15 mouse cellular contexts compared by ENCODE assay signal in the genomic region with DNA sequence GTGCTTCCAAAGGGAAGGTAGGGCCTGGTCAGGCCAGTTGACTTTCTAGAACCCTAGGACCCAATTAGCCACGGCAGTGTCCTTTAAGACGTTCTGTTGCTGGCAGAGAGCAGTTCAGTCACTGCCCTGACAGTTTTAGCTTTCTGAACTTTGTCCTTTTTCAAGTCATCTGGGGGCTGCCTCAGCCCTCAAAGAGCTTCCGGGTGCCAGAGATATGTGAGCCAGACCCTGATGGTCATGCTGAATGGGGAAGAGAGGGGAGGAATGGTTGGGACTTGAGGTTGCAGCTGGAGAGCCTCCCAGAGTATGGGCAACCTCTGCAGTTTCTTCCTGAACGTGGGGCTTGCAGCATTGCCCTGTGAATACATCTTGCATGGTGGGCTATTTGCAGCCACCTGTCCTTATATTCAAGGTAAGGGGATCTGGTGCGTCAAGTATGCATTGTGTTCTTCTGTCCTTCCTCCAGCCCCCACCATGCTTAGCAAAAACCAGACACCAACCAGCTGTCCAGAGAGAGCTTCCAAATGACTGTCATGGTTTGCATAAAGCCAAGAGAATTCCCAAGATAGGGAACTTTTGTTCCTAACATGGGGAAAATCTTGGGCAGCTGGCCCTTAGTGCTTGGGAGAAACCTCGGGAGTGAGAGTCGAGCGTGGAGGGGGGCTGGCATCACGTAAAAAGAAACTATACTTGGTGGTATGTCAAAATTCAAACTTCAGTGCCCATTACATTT.
DNase-seq lines count a peak whose midpoint lies in the region; ATAC-seq and TF ChIP-seq lines count a peak whose summit lies in the region.
"Had no signal": no experiment of that assay in that cellular context is flagged by ENCODE, and none has a peak within 500 bp of the region (broad histone marks: within the 10 kb centered on the region; RNA-seq: fewer than 3 reads in every experiment).

No protein-coding gene starts in this region.

- H3K36me3 ChIP-seq in kidney, postnatal 0 days (ENCODE audit: insufficient read depth, low read length), result no peaks in the 10 kb centered on the region
- H3K36me3 ChIP-seq in kidney, embryonic 15.5 days, result no peaks in the 10 kb centered on the region
- no peaks in the 10 kb centered on the region for H3K36me3 ChIP-seq in midbrain, embryonic 16.5 days (ENCODE audit: control insufficient read depth, insufficient read depth, low read length)
- H3K36me3 ChIP-seq: forebrain, embryonic 15.5 days; midbrain, embryonic 12.5 days had no signal

- no peak for TF ChIP-seq CTCF in kidney, postnatal 0 days (IDR thresholded peaks at IDR 0.05; ENCODE audit: low read depth)

- no peak overlapping the region for H3K4me2 ChIP-seq in kidney, postnatal 0 days (ENCODE audit: low read length)
- H3K4me2 ChIP-seq in kidney, embryonic 15.5 days, result no peak overlapping the region
- no peak overlapping the region for H3K4me2 ChIP-seq in midbrain, embryonic 16.5 days (ENCODE audit: low read length)
- H3K4me2 ChIP-seq: forebrain, embryonic 15.5 days; midbrain, embryonic 12.5 days had no signal

- peak; percentile 32 for DNase-seq in gastrocnemius, adult 18-20 months (ENCODE audit: low spot score)
- DNase-seq in gastrocnemius, postnatal 36 days, result no peak
- peak; percentile 34 for DNase-seq in kidney, postnatal 0 days (ENCODE audit: low spot score)
- peak; percentile 41 for DNase-seq in heart, adult 8-10 months (ENCODE audit: low spot score)
- DNase-seq in kidney, postnatal 4 days, result peak; percentile 35 to 43
- DNase-seq in adipocyte (ENCODE audit: low spot score), result no peak
- DNase-seq: adrenal gland, postnatal 36 days; cerebellum, adult 9-11 months; right cerebral cortex, adult 18-20 months; thymus, postnatal 36 days had no signal

- no peak overlapping the region for H3K4me3 ChIP-seq in kidney, postnatal 0 days (replicated peaks; ENCODE audit: low read depth, low read length)
- no peak overlapping the region for H3K4me3 ChIP-seq in kidney, embryonic 15.5 days (replicated peaks)
- no peak overlapping the region for H3K4me3 ChIP-seq in midbrain, embryonic 16.5 days (ENCODE audit: low read depth, low read length)
- H3K4me3 ChIP-seq: forebrain, embryonic 15.5 days; midbrain, embryonic 12.5 days had no signal

- intact Hi-C loops in gastrocnemius, postnatal 36 days (cut with DNase I), result no loop called here

- no peaks in the 10 kb centered on the region for H3K27me3 ChIP-seq in kidney, postnatal 0 days (ENCODE audit: insufficient read depth, low read length)
- no peaks in the 10 kb centered on the region for H3K27me3 ChIP-seq in kidney, embryonic 15.5 days
- no peaks in the 10 kb centered on the region for H3K27me3 ChIP-seq in midbrain, embryonic 16.5 days (ENCODE audit: control insufficient read depth, insufficient read depth, low read depth, low read length)
- H3K27me3 ChIP-seq: forebrain, embryonic 15.5 days; midbrain, embryonic 12.5 days had no signal

- H3K9me3 ChIP-seq in kidney, postnatal 0 days (replicated peaks; ENCODE audit: low read length), result no peaks in the 10 kb centered on the region
- H3K9me3 ChIP-seq in kidney, embryonic 15.5 days (replicated peaks), result no peaks in the 10 kb centered on the region
- no peaks in the 10 kb centered on the region for H3K9me3 ChIP-seq in midbrain, embryonic 16.5 days (replicated peaks; ENCODE audit: control insufficient read depth, low read length, poor library complexity, severe bottlenecking)
- H3K9me3 ChIP-seq: forebrain, embryonic 15.5 days; midbrain, embryonic 12.5 days had no signal

- H3K27ac ChIP-seq in kidney, postnatal 0 days, result no peak overlapping the region
- H3K27ac ChIP-seq in kidney, embryonic 15.5 days, result no peak overlapping the region
- no peak overlapping the region for H3K27ac ChIP-seq in midbrain, embryonic 16.5 days (ENCODE audit: low read length)
- H3K27ac ChIP-seq: forebrain, embryonic 15.5 days; midbrain, embryonic 12.5 days had no signal

- 58% methylated on average over 9 of the region's 9 CpGs for WGBS in kidney, postnatal 0 days
- 70% methylated on average over 9 of the region's 9 CpGs for WGBS in kidney, embryonic 15.5 days
- WGBS in midbrain, embryonic 16.5 days, result 89% methylated on average over 9 of the region's 9 CpGs

- no peak for ATAC-seq in kidney, postnatal 0 days (replicated peaks; ENCODE audit: low FRiP score, low read depth)
- no peak for ATAC-seq in kidney, embryonic 15.5 days (replicated peaks; ENCODE audit: low FRiP score)
- no peak for ATAC-seq in midbrain, embryonic 16.5 days
- ATAC-seq: forebrain, embryonic 15.5 days; inflammation-experienced regulatory T-cells, adult 6 months had no signal

- H3K9ac ChIP-seq in kidney, postnatal 0 days (ENCODE audit: low read depth, low read length), result no peak overlapping the region
- H3K9ac ChIP-seq in kidney, embryonic 15.5 days, result no peak overlapping the region
- no peak overlapping the region for H3K9ac ChIP-seq in midbrain, embryonic 16.5 days (ENCODE audit: low read depth, low read length)
- H3K9ac ChIP-seq: forebrain, embryonic 15.5 days; midbrain, embryonic 12.5 days had no signal

- H3K4me1 ChIP-seq in kidney, postnatal 0 days (replicated peaks; ENCODE audit: insufficient read depth, low read length), result no peaks in the 10 kb centered on the region
- no peaks in the 10 kb centered on the region for H3K4me1 ChIP-seq in kidney, embryonic 15.5 days
- H3K4me1 ChIP-seq in midbrain, embryonic 16.5 days (ENCODE audit: control insufficient read depth, insufficient read depth, low read length), result no peaks in the 10 kb centered on the region
- H3K4me1 ChIP-seq: forebrain, embryonic 15.5 days; midbrain, embryonic 12.5 days had no signal

Comparison
In these comparisons a context has a peak if more than half of its experiments do, and no peak if none do; other contexts are left out.
1. DNase-seq: peak in gastrocnemius, adult 18-20 months (single experiment), kidney, postnatal 0 days (single experiment), heart, adult 8-10 months (single experiment) and kidney, postnatal 4 days (2 of 2); none in gastrocnemius, postnatal 36 days (0 of 2) and adipocyte (single experiment).